Mouse (Mus musculus): ENCODE data around the gene Gm10273.
"Not testable (repeated sequence)": the region's sequence is repeated elsewhere in the genome, so short reads cannot be mapped to it uniquely, and the experiment has no call there.

The Gm10273 gene

DNA sequence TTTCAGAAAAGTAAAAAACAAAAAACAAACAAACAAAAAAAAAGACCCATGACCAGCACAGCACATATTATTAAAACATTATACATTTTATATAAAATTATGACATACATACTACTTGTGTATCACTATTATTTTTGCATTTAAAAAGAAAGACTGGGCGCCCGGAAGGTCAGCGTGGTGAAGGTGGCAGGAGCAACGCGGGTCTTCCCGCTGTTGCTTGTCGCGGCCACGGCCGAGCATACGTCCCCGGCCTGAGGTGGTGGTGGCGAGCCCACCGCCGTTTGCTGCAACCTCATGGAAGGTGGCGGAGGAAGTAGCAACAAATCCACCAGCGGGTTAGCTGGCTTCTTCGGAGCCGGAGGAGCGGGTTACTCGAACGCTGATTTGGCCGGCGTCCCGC, at the start of gene Gm10273:
Gene Gm10273 (plus strand): TSS at position 172 of the 400 bp plus-strand sequence.
- DNase-seq = not testable (repeated sequence)

DNA sequence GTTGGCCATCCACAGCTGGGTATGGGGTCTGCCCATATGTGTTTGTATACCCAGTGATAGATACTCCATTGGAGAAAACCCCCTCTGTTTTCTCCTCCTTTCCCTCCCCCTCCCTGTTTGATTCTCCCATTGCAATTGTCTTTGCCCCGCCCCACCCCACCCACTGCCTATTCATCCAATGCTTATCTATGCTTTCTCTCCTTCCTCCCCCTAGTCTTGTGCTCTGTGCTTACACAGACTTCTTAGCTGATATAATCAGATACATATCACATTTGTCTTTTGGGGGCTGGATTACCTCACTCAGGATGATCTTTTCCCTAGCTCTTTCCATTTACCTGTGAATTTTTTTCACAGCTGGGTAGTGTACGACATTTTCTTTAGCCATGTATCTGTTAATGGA, 48.9 kb upstream of the Gm10273 start:
- DNase-seq = no peak

DNA sequence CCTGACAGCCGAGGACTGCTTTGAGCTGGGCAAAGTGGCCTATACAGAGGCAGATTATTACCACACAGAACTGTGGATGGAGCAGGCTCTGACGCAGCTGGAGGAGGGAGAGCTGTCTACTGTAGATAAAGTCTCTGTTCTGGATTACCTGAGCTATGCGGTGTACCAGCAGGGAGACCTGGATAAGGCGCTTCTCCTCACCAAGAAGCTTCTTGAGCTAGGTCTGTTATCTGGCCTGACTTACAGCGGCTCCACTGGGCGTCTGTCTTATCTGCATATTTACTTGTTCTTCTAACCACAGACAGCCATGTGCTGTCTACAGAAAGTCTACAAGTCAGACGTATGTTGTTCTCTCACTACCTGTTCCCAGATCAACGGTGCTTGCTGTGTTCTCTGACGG, 47.2 kb upstream of the Gm10273 start:
- no peak for DNase-seq

DNA sequence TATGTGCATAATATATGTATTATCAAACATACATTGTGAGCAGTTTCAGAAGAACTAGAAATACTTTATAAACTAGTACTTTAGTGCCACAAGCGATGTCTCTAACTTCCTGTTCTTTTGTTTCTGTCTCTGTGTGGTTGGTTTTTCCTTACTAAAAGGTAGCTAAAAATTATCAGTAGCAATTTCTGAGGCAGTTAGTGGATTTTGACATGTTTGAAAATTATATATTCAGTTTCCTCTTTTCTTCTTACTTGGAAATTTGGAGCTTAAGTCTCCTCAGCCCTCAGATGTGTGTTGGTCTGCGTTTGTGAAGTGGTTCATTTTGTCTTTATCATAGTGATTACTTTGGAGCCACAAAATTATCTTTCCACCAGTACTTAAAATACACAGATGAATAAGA, 45.9 kb upstream of the Gm10273 start:
- DNase-seq = no peak

DNA sequence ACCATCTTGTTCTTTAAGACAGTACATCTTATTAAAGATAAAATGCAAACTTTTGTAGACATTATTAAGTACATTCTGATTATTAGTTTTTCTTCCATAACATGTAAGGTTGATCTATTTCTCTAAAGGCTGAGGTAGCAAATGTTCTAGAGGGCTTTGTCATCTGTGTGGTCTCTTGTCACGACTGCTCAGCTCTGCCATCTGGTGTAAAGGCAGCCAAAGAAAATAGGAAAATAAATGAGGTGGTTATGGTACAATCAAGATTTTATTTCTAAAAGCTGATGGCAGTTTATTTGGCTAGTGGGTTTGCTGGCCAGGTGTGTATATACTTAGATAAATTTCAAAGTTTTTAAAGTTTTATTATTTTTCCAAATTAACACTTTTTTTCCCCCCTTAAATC, 42.4 kb upstream of the Gm10273 start:
- no peak for DNase-seq

DNA sequence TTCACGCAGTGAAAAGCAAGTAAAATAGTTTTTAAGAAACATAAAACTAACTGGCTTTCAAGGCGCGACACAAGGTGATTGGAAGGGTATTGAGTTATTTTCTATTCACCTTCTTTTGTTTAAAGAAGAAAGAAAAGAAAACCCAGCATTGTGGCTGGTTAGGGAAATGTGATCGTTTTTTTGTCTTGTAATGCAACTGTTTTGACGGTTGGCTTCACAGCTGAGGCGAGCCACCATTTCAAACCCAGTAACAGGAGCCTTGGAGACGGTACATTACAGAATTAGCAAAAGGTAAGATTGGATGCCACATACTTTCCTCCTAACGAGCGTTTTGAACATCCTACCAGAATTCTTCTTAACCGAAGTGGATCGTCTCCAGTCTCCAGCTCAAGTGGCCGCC, 41.3 kb upstream of the Gm10273 start:
- DNase-seq = no peak

DNA sequence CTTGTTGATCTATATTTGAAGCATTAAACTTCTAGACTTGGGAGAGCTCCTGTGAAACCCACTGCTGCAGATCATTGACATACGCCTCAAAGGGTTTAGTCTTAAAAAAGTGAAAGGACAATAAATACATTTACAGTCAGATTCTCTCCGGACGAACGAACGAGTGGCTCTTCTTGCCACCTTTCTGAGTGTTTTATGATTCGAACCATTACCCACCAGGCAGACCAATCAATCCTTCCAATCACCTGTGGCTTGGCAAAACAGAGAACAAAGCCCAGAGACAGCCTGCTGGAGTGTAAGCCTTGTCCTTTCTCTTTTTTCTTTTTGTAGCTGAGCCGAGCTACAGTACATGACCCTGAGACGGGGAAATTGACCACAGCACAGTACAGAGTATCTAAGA, 40.4 kb upstream of the Gm10273 start:
- no peak for DNase-seq

DNA sequence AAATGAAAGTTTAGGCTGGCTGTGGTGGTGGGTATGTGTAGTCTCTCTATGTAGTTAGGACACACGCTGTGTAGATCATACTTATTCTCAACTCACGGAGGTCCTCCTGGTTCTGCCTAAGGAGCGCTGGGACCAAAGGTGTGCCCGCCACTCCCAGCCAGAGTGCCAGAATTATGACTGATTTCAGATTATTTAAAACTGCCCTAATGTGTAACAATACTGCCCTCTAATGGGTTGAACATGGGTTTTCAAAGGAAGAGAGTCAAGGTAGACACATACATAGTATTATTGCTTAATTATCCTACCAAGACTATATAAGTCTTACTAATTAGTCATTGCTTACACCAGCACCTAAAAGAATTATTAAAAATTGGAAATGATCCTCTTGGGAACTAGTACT, 36.7 kb upstream of the Gm10273 start:
- DNase-seq = no peak

DNA sequence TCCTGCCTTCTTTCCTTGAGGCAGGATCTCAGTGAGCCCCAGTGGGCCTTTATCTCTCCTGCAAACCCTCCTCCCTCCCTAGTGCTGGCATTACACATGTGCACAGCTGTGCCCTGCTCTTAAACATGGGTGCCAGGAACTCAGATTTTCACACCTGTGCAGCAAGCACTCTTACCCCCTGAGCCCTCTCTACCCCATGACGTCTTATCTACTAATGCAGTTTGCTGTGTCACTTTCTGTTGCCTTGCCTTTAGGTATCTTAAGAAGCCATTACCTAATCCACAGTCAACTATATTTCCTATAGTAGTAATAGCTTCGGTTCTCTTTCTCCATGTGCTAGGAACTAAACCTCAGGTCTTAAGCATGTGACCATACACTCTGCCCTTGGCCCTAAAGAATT, 32.2 kb upstream of the Gm10273 start:
- no peak for DNase-seq

DNA sequence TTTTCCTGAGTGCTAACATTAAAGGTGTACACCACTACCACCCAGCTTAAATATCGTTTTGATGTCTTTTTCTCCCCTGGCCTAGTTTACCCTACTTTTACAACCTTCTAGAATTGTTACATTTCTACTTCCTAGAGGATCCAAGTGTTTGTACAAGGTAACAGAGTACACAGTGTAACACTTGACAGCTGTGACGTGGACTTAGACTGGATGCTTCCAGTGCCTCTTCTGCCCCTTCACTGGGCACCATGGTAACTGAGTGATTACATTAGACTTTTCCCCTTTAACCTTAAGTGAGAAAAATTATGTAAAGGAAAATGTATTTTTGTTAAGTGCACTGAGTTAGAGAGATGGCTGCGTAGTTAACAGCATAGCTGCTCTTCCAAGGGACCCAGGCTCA, 30.9 kb upstream of the Gm10273 start:
- no peak for DNase-seq

DNA sequence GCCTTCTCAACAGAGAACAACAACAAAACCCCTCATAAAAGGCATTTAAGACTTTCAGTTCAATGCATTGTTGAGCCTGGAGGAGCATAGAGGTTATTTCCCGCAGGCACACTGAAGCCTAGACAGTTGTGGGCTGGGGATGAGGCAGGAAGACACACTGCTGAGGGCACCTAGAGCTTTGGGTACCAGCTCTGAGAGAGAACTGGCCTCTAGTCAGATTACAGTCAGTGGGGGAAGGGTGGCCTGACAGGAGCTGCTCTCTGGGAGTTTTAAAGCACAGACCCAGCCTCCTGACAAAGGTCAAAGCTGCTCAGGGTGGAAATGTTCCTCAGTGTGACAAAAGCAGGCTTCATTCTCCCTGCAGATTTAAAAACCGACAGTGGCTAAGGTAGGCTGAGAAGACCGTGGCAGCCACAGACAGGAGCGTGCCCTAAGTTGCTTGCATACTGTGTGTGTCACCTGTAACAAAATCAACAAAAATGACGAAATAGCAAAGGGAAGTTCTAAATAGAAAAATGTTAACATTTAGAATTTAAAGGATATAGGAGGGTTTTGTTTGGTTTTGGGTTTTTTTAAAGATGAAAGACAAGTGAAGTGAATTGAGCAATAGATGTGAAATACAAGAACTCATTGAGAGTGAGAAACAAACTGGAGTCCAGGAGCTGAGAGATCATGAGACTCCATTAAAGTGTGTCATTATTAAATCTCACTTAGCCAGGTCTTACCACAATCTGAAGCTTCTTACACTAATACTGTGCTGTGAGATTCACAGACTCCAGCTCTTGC, 29.4 kb upstream of the Gm10273 start:
- no peak for DNase-seq

DNA sequence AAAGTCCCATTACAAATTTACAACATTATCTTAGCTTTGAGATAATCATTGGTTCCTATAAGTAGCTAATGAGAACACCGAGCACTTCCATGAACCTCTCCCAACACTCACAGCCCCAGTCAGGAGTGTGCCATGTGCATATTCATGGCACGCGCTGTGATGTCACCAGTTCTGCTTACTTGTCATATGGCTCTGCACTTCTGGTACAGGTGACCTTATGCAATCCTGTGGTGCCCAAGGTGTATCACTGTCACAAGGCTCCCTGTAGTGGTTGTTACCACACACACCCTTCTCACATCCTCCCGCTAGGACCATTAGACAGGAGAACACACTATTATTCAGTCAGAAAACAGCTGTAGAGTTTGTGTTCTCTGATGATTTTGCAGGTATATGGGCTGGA, 28.7 kb upstream of the Gm10273 start:
- DNase-seq = no peak

DNA sequence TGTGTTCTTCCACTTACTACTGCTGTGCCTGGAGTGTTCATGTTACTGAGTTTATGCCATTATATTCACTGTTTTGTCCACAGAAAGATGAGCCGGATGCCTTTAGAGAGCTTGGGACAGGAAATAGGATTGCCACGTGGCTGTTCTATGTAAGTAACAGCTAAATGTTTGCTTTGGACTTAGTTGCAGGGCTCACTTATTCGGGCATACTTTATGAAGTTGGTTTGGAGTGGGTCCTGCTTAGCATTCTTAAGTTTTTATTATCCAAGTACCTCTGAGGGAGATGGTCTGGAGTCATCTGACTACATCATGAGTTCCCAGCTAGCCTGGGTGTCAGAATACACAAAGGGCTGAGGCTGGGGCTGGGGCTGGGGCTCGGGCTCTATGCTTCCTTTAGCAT, 28.2 kb upstream of the Gm10273 start:
- no peak for DNase-seq

DNA sequence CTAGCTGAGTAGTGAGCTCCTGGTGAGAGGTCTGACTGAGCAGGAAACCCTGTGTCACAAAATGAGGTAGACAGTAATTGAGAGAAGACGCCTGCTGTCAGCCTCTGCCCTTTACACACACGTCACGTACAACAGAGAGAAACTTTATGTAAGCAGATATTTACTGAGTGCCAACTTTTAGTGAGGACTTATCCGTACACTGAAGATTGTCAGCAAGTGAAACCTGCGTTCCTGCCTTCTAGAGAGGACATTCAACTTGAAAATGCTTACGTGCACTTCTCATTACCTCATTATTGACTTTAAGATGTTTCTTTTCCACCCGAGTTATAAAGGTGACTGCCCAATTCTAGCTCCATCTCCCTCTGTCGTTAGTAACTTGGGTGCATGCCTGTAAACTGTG, 26.7 kb upstream of the Gm10273 start:
- no peak for DNase-seq

DNA sequence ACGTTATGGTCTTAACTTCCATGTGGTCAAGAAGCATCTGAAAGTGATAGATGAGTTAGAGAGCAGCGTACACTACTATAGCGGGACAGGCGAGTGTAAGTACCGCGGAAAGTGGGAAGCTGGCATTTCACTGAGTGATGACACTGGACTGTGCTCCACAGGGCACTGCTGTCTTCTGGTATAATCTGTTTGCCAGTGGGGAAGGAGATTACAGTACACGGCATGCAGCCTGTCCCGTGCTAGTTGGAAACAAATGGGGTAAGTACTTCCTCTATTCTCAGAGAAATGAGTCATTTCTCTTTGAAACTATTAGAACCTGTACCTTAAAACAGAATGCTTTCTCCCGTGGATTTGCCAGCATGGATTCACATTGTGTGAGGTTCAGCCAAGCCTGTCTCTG, 26.0 kb upstream of the Gm10273 start:
- DNase-seq = no peak

DNA sequence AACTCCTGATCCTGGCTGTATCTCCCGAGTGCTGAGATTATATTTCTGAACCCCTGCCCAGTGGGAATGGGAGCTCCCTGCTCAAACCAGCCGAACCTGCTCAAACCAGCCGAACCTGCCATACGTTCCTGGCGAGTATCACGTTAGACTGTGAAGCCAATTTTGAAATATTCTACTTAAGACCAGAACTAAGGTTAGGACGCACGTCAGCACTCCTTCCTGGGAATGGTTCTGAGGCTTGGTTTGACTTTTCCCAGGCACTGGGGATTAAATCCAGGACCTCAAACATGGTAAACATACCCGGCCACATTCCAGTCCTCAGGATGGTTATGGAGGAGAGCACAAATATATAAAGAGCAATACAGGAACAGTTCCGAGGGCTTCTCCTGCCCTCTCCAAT, 17.5 kb upstream of the Gm10273 start:
- no peak for DNase-seq

DNA sequence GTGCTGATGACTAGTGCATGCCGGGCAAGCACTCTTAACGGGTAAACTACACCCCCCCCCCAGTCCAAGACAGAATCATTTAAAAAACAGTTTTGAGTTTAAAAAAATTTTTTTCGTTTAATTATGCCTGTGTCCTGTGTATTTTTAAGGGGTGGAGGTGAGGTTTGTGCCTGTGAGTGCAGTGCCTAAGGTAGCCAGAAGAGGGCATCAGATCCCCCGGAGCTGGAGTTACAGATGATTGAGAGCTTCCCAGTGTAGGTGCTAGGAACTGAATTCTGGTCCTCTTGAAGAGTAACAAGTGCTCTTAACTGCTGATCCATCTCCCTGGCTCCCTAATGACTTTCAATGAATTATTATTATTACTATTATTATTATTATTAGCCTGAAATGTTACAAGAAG, 16.7 kb upstream of the Gm10273 start:
- DNase-seq = no peak

DNA sequence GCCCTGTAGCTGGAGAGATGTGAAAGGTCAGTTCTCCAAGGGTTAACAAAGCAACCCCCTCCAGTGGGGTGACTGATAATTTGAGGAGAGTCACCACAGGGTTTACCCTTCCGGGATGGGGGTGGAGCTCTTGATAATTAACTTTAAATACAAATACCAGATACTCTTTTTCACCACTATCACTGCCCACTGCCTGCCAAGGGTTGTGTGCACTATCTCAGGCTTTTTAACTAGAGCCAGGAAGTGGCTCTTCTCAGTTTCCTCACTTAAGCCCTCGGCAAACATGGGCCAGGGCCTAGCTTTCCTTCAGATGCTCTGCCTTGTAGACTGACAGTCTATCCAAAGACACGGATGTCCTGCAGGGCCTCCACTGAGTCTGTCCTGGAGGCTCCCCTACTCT, 15.5 kb upstream of the Gm10273 start:
- no peak for DNase-seq

DNA sequence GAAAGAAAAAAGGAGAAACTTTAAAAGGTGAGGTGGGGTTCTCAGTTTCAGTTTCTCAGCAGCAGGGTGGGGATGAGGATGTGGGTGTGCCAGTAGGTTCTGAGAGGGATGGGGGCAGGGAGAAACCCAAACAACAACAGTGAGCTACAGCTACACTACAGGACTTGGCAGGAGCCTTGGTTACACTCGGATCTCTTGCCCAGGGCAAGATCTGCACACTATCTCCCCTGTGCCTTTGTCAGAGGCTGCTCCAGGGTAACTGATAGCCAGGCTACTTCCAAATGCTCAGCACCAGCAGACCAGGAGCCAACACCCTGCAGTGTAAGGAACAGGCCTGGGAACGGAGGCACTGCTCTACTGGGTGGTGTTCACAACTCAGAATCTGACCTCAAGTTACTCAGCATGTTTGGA, 15.0 kb upstream of the Gm10273 start:
- no peak for DNase-seq

DNA sequence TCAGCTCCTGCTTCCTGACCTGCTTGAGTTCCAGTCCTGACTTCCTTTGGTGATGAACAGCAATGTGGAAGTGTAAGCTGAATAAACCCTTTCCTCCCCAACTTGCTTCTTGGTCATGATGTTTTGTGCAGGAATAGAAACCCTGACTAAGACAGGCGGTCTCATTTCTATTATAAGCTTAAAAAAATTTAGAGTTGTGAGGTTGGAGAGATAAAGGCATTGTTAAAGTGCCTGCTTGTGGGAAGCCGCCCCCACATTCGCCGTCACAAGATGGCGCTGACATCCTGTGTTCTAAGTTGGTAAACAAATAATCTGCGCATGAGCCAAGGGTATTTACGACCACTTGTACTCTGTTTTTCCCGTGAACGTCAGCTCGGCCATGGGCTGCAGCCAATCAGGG, 13.9 kb upstream of the Gm10273 start:
- DNase-seq = not testable (repeated sequence)

DNA sequence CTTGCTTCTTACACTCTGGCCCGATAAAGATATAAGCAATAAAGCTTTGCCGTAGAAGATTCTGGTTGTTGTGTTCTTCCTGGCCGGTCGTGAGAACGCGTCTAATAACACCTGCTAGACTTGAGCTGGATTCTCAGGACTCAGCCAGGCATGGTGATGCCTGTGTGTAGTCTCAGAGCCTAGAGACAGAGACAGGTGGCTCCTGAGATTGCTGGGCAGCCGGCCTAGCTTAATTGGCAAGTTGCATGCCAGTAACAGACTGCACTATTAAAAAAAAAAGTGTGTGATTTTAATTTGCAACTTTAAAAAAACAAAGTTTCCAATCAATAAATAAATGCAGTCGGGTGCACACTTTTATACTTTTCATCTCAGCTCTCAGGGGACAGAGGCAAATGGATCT, 8.5 kb upstream of the Gm10273 start:
- no peak for DNase-seq

DNA sequence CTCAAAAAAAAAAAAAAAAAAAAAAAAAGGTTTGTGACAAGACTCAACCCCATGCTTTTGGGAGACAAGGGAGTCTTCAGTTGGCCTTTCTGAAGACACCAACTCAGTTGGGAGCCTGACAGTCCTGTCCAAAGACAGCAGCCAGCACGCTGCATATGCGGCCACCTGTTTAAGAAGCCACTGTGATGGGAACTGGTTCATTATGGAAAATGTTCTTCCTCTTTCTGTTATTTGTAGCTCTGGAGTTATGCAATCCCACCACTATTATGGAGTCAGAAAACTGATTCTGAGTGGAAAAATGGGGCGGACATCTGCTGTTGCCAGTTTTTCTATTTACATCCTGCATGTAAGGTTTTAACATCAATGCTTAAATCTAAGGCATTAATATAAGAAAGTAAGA, 5.8 kb upstream of the Gm10273 start:
- no peak for DNase-seq

DNA sequence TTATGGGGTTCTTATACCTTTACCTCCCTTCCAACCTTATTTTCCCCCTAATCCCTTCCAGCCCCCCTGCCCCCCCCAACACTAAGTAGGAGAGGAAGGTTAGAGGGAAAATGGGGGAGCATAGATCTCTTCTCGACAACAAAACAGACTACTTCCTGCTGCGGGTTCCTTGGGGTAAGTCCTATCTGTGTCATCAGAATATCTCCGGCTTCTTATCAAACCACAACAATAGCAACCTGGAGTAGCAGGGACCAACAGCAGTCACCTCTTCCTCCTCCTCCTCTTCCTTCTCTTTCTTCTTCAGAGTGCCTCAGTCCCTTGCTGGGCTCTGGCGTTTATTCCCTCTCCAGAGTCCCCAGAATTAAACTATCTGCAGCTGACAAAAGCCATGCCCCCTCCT, 3.5 kb upstream of the Gm10273 start:
- no peak for DNase-seq

DNA sequence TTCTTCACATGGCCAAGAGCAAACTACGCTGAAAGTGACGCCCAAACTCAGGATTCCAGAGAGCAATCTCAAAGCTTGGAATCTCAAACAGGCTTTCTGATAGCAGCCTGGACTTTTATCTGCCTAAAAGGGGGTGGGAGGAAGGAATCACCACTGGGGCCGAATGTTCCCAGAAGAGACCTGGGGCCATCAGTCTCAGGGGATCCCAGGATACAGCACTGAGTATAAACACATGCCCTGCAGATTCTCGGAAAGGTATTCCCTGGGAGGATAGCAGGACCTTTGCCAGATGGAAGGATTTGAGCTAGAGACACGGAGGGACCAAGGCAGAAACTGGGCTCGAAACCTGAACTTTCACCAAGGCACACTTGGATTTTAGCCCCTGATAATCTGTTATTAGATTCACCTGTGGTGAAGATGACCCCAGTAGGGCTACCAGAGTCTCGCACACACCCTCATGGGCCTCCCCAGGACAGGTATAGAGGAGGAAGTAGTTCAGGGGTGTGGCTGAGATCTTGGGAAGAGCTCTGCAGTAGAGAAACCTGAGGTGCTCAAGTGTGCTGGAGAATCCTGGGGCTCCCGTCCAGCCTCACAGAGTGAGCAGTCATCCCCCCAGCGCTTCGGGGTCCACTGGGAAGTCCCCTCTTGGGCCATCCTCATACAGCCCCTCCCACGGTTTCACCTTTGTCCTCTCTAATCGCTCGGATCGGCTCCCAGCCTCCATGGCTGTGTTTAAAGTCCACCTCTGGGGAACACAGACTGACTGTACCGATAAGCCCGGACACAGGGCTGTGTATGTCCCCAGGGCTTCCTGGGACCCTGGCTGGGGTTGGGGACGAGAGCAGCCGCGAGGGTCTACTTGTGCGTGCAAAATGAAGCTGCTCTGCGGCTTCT, 7.7 kb downstream of the Gm10273 start, which contains the start of gene Pla2g12b:
Gene Pla2g12b (plus strand): TSS at position 762 of the 894 bp plus-strand sequence.
- no peak for DNase-seq
